ENCODE assay signal across 32 mouse cellular contexts in genomic region chr6:93422906-93423305, GRCm38 (mm10).
A peak's percentile ranks its signal among the peaks of the same experiment; 100 is the strongest.
DNase-seq lines count a peak whose midpoint lies in the region; ATAC-seq and TF ChIP-seq lines count a peak whose summit lies in the region.
"Had no signal": no experiment of that assay in that cellular context is flagged by ENCODE, and none has a peak within 500 bp of the region (broad histone marks: within the 10 kb centered on the region; RNA-seq: fewer than 3 reads in every experiment).

No protein-coding gene starts in this region.

- WGBS in forebrain, embryonic 15.5 days = 27% methylated on average over 3 of the region's 3 CpGs
- WGBS in forebrain, embryonic 12.5 days = 50% methylated on average over 3 of the region's 3 CpGs

- no peak overlapping the region for H3K9ac ChIP-seq in forebrain, embryonic 15.5 days (replicated peaks)
- no peak overlapping the region for H3K9ac ChIP-seq in forebrain, embryonic 12.5 days
- H3K9ac ChIP-seq: embryonic facial prominence, embryonic 13.5 days; heart, embryonic 13.5 days; hindbrain, embryonic 13.5 days; intestine, embryonic 15.5 days had no signal

- no peak overlapping the region for H3K27ac ChIP-seq in forebrain, embryonic 15.5 days (replicated peaks)
- H3K27ac ChIP-seq in forebrain, embryonic 12.5 days = no peak overlapping the region
- H3K27ac ChIP-seq: embryonic facial prominence, embryonic 10.5 days; embryonic facial prominence, embryonic 13.5 days; gastrocnemius, adult 2 months; heart, embryonic 10.5 days; heart, embryonic 13.5 days; hindbrain, embryonic 10.5 days; hindbrain, embryonic 13.5 days; intestine, embryonic 15.5 days had no signal

- no peak overlapping the region for H3K4me2 ChIP-seq in forebrain, embryonic 15.5 days (replicated peaks)
- no peak overlapping the region for H3K4me2 ChIP-seq in forebrain, embryonic 12.5 days
- H3K4me2 ChIP-seq: embryonic facial prominence, embryonic 13.5 days; heart, embryonic 13.5 days; hindbrain, embryonic 13.5 days; intestine, embryonic 15.5 days had no signal

- no peaks in the 10 kb centered on the region for H3K27me3 ChIP-seq in forebrain, embryonic 15.5 days
- H3K27me3 ChIP-seq in forebrain, embryonic 12.5 days = no peaks in the 10 kb centered on the region
- H3K27me3 ChIP-seq: CH12.LX; embryonic facial prominence, embryonic 13.5 days; heart, embryonic 13.5 days; hindbrain, embryonic 13.5 days; intestine, embryonic 15.5 days; Patski had no signal

- TF ChIP-seq CTCF in brain, embryonic 14.5 days (IDR thresholded peaks at IDR 0.05; ENCODE audit: borderline replicate concordance, extremely low read depth, insufficient read depth, insufficient read length) = no peak

- H3K36me3 ChIP-seq in forebrain, embryonic 15.5 days = no peaks in the 10 kb centered on the region
- no peaks in the 10 kb centered on the region for H3K36me3 ChIP-seq in forebrain, embryonic 12.5 days (replicated peaks)
- H3K36me3 ChIP-seq: embryonic facial prominence, embryonic 10.5 days; embryonic facial prominence, embryonic 13.5 days; G1E; heart, embryonic 10.5 days; heart, embryonic 13.5 days; hindbrain, embryonic 10.5 days; hindbrain, embryonic 13.5 days; intestine, embryonic 15.5 days had no signal

- H3K4me3 ChIP-seq in forebrain, embryonic 15.5 days = no peak overlapping the region
- H3K4me3 ChIP-seq in forebrain, embryonic 12.5 days (replicated peaks) = no peak overlapping the region
- H3K4me3 ChIP-seq: embryonic facial prominence, embryonic 10.5 days; embryonic facial prominence, embryonic 13.5 days; erythroblast, embryonic 14.5 days; gastrocnemius, adult 2 months; heart, embryonic 10.5 days; heart, embryonic 13.5 days; hindbrain, embryonic 10.5 days; hindbrain, embryonic 13.5 days; intestine, embryonic 15.5 days had no signal

- TF ChIP-seq POLR2A in brain, embryonic 14.5 days (IDR thresholded peaks at IDR 0.05; ENCODE audit: borderline replicate concordance, extremely low read depth, insufficient read depth, insufficient read length, poor library complexity, severe bottlenecking) = no peak

- DNase-seq in heart, adult 18-20 months = peak; percentile 10 to 11
- no peak for DNase-seq in heart, adult 9 months (ENCODE audit: low spot score in 2 of 2)
- DNase-seq in lung, postnatal 25 days (ENCODE audit: low spot score) = peak; percentile 2
- DNase-seq in lung, postnatal 14 days = no peak
- peak; percentile 70 for DNase-seq in brain, embryonic 14.5 days (ENCODE audit: low read depth)
- DNase-seq: adrenal gland, adult 2 months; adrenal gland, postnatal 14 days; B cell, adult 2 months; cerebellum, adult 11-12 months; cerebellum, adult 8-10 months; cerebellum, postnatal 10 days; cerebellum, postnatal 36 days; embryo, embryonic 11 days; gastrocnemius, adult 2 months; gastrocnemius, postnatal 14 days; heart, adult 11 months; heart, postnatal 36 days; kidney, adult 11 months had no signal

- no peaks in the 10 kb centered on the region for H3K9me3 ChIP-seq in forebrain, embryonic 15.5 days
- no peaks in the 10 kb centered on the region for H3K9me3 ChIP-seq in forebrain, embryonic 12.5 days
- H3K9me3 ChIP-seq: embryonic facial prominence, embryonic 10.5 days; embryonic facial prominence, embryonic 13.5 days; G1E; heart, embryonic 10.5 days; heart, embryonic 13.5 days; hindbrain, embryonic 10.5 days; hindbrain, embryonic 13.5 days; intestine, embryonic 15.5 days had no signal

- ATAC-seq in forebrain, embryonic 15.5 days (replicated peaks) = 0 out of 2 replicates have a peak, but pooled peaks have one; percentile 41
- ATAC-seq in forebrain, embryonic 12.5 days (ENCODE audit: low FRiP score) = no peak
- ATAC-seq: hindbrain, embryonic 16.5 days; intestine, embryonic 15.5 days; Patski had no signal

- H3K4me1 ChIP-seq in forebrain, embryonic 15.5 days = 0 out of 2 replicates have a peak, but pooled peaks cover 9% of the 10 kb centered on the region
- no peaks in the 10 kb centered on the region for H3K4me1 ChIP-seq in forebrain, embryonic 12.5 days
- H3K4me1 ChIP-seq: heart, embryonic 13.5 days; hindbrain, embryonic 10.5 days; hindbrain, embryonic 13.5 days; intestine, embryonic 15.5 days had no signal

Comparison
In these comparisons a context has a peak if more than half of its experiments do, and no peak if none do; other contexts are left out.
1. DNase-seq: peak in heart, adult 18-20 months (2 of 2), lung, postnatal 25 days (single experiment) and brain, embryonic 14.5 days (single experiment); none in heart, adult 9 months (0 of 2) and lung, postnatal 14 days (single experiment).